Mouse (Mus musculus) brown adipose tissue, adult 24 weeks (tissue): ENCODE results near the gene Ppara. TPM values are rescaled to one million over a fixed set of nuclear protein-coding genes. Genes with fewer than 3 reads are reported as not detected.

ENCODE experiments used
- H3K27ac ChIP-seq: fragments of 200-500 bp; replicated peaks from 2 replicates; pipeline ENCODE4 v1.5.1; 2012; ENCODE audit warnings: low read depth, mild to moderate bottlenecking, low read length
- H3K4me1 ChIP-seq: fragments of 200-500 bp; 2 replicates; pipeline ENCODE4 v1.6.1; 2012; ENCODE audit warnings: low read length, mixed read lengths; ENCODE audit not compliant: control insufficient read depth, insufficient read depth, insufficient read length
- H3K4me3 ChIP-seq: fragments of 200-500 bp; 2 replicates; pipeline ENCODE4 v1.5.1; 2012; ENCODE audit warnings: low read depth, mild to moderate bottlenecking, low read length, moderate library complexity; ENCODE audit not compliant: insufficient read depth
- polyA plus RNA-seq: library from polyadenylated mRNA; stranded (reverse); fragments of >200 nt; gene quantifications from 2 replicates; pipeline ENCODE4 v1.2.4, GENCODE M21; 2012; ENCODE audit not compliant: missing spikeins, insufficient read depth, insufficient read length

The Ppara gene
- polyA plus RNA-seq, 1 experiment: 108 TPM

DNA sequence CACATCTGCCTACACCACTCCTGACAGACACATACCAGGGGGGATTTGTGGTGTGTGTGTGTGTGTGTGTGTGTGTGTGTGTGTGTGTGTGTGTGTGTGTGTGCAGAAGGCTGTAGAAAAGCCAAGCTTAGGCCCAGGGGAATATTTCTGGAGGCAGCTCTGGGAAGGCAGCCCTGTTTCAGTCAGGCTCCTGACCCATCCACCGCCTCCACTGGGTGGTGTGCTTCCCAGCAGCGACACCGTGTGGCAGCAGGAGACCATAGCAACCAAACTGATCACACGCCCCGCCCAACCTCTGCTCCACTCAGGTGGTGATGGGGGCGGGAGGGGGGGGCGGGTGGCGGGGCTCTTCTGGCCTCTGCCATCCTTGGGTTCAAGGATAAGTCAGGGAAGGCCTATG lies 24.6 kb upstream of the Ppara start:
- no peak overlapping the region for H3K27ac ChIP-seq
- H3K4me1 ChIP-seq: peaks cover 13% of the 10 kb centered on the region
- no peak overlapping the region for H3K4me3 ChIP-seq

DNA sequence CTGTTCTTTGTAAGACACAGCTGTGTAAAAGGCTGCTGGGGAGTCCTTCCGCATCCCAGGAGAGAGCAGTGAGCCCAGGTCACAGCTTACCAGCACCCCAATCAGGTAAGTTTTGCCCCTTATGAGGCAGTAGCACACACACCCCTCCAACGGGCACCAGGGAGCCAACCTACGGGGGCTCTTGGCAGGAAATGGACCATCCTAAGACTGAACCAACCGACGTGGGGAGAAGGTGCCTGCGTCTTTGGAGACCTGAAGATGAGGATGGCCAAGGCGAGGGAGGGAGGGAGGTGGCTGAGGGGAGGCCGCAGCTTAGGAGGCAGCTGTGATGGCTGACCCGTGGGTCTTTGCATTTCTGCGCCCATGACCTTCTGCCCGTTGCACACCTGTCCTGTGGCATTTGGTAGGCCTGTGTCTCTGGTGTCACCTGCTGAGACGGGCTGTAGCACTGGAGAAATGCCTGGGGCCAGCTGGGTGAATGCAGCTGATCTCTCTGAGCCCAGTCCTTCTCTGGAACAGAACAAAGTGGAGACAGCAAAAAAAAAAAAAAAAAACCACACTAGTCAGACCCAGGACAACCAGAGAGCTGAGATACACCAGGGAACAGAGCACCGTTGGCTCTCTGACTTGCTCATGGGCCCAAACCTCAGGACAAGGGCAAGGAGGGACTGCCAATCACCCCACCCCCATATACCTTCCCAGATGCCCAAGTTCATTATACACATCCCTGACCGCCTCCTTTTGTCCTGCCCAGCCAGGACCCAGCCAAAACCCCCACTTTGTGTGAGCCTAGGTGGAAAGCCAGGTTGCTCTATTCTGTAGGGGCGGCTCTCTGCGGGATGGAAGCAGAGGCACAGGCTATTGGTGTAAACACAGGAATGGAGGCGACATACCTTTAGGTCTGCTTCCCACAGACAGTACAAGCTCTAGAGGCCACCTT lies 23.9 kb upstream of the Ppara start:
- H3K4me1 ChIP-seq: peaks cover 5% of the 10 kb centered on the region
- no peak overlapping the region for H3K4me3 ChIP-seq
- no peak overlapping the region for H3K27ac ChIP-seq

DNA sequence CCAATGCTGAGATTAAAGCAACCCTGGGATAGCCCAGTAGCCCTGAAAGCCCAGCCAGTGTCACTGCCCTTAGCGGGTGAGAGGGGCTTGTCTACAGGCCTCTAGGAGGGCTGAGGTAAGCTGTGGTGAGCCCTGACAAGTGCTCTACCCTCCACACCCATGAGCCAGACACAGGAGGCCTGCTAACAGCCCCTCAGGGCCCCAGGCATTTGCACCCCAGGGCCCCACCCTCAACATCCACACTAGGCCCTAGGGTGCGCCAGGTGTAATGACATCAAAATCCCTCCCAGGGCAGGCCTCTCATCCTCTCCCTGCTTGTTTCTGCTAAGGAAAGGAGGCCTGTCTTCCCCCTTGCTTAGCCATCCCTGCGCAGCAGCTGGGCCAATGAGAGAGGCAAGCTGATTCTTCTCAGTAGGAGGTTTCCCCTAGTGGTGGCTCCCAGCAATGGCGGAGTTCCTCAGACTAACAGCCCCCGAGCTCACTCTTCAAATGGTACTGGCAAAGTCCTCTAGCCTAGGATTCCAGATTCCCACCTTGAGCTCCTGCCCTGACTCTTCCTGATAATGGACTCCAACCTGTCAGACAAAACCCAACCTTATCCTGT lies 22.1 kb upstream of the Ppara start:
- Histone ChIP-seq H3K4me3 (no peak overlapping the region), H3K4me1 (peaks cover 5% of the 10 kb centered on the region), H3K27ac (no peak overlapping the region)

DNA sequence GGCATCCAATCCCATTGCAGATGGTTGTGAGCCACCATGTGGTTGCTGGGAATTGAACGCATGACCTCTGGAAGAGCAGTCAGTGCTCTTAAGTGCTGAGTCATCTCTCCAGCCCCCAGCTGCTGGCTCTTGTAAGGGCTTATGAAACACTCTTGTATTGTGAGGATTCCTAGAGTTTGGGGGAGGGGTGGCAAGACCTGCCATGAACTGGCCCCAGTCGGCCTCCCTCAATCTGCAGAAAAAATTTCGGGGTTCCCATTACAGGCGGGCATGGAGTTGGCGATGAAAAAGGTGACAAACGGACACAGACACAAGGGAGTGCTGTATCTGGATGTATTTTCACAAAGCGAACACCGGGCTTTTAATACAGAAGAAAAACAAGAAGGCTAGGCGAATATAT lies 21.4 kb upstream of the Ppara start:
- Histone ChIP-seq H3K4me1 (peaks cover 5% of the 10 kb centered on the region), H3K27ac (no peak overlapping the region), H3K4me3 (no peak overlapping the region)

DNA sequence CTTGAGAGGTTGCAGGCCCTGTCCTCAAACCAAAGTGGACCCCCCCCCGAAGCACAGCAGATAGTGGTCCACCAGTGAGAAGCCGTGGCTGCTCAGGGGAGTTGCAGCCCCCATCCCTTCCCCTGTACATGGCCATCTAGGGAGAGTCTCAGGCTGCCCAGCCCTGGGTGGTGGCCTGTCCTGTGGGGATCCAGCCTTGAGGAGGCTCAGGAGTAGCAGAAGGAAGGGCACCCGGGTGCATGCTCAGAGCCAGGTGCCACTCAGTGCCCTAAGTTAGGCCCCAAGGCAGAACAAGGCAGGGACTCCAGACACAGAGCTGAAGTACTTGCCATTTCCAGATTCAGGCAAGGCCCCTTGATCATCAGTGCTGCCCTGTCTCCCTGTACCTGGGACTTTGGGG lies 19.7 kb upstream of the Ppara start:
- H3K4me3 ChIP-seq: no peak overlapping the region
- peaks cover 10% of the 10 kb centered on the region for H3K4me1 ChIP-seq
- no peak overlapping the region for H3K27ac ChIP-seq

DNA sequence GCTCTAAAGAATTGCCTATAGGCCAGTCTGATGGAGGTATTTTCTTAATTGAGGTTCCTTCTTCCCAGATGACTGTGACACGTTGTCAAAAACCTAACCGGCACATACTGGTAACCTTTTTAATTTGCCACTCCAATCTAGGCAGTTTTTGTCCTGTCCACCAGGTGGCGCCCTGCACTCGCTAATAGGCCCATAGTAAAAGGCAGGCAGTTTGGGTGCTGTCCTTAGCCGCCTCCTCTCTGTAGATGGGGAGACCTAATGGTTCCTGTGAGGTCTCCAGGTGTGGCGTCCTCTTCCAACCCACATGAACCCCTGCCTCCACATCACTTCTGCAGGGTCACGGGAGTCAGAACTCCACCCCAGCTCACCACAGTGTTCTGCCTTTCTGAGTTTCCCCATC lies 18.7 kb upstream of the Ppara start:
- Histone ChIP-seq H3K4me1 (peaks cover 10% of the 10 kb centered on the region), H3K4me3 (no peak overlapping the region), H3K27ac (peak overlapping the region; percentile 22; the same call in 1 of the 2 replicates)

DNA sequence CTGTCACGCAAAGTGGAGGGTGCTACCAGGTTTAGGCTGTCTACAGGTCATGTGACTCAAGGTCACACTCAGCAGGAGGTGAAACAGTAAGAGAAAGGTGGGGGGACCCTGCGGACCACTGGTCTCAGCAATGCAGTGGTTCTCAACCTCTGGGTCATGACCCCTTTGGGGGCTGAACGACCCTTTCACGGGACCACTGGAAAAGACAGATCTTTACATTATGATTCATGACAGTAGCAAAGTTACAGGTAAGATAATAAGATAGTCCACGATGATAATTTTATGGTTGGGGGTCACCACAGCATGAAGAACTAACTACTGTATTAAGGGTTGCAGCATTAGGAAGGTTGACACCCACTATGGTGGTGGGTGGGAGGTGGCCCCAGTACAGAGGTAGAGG lies 18.2 kb upstream of the Ppara start:
- no peak overlapping the region for H3K4me3 ChIP-seq

DNA sequence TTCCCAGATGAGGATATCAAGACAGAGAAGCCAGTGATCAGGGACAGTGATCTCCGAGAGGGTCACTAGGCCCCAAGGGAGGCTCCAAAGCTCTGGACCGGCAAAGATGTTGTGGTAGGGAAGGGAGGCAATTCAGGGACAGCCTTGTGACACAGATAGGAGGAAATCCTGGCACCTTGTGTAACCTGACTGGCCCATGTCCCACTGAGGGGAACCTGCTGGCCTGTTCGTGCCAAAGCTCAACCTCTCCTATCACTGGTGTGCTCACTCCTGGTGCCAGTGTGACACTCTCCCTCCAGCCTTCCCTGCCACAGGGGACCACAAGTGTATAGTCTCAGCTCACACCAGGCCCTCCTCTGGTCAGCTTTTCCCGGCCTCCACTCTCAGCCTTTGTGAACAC lies 17.8 kb upstream of the Ppara start:
- Histone ChIP-seq H3K27ac (peak overlapping the region; percentile 91), H3K4me1 (peaks cover 12% of the 10 kb centered on the region), H3K4me3 (no peak overlapping the region)

More for the DNA sequence above, 18.2 kb upstream of the Ppara start:
- H3K4me1 ChIP-seq: peaks cover 12% of the 10 kb centered on the region
- peak overlapping the region; percentile 91 for H3K27ac ChIP-seq

DNA sequence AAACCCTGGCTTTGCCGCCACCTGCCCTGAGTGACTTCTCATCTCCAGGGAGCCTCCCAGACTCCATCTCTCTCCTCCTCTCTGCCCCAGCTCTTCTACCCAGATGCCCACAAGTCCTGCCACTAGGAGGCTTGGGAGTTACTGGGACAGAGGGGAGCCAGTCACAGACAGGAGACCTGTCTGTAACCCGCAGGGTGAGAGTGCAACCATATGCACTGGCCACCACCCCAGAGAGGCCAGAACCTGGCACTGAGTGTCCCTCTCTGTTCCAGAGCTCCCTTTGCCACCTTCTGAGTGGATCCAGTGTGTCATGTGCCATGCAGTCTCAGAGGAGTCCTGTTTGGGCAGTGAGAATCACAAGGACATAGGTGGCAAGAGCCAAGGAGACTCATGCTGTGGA lies 17.0 kb upstream of the Ppara start:
- Histone ChIP-seq H3K4me1 (peaks cover 12% of the 10 kb centered on the region), H3K27ac (no peak overlapping the region), H3K4me3 (no peak overlapping the region)

DNA sequence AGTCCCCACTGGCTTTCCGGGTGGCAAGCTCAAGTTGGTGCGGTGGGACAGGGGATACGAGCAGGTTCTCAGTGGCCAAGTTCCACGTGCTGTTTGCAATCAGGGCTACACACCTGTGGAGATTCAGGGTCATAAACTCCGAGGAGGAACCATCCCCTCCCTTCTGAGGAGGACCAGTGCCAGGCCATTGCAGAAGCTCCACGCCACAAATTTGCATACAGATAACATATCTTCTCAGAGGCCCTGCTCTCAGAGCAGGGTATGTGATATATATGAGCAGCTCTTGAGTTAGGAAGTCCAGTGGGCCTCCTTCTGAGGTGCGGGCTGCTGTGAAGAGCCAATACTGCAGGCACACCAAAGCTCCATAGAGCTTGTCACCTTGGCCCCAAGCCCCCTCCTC lies 15.8 kb upstream of the Ppara start:
- Histone ChIP-seq H3K4me1 (peaks cover 17% of the 10 kb centered on the region), H3K27ac (peak overlapping the region; percentile 96), H3K4me3 (no peak overlapping the region)

DNA sequence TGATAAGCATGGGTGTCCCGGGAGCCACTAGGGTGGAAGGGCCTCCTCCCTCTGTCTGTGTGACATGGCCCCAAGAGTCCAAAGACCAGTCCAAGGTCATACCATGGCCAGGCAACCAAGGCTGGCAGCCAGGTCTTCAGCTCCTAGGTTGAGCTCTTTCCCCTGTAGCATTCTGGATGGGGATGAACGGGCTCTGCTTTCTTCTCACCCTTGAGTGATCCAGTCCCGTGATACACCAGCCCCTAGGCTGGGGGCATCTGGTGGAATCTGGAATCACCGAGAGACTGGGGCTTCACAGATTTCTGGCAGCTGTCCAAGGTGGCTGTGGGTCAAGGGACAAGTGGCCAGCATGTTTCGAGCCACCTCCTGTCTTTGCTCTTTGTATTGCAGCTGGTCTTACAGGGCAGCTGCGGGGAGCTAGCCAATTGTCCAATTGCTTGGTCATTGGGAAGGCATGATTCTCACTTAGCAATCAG lies 14.4 kb upstream of the Ppara start:
- Histone ChIP-seq H3K4me3 (no peak overlapping the region), H3K27ac (peak overlapping the region; percentile 93), H3K4me1 (peaks cover 17% of the 10 kb centered on the region)

DNA sequence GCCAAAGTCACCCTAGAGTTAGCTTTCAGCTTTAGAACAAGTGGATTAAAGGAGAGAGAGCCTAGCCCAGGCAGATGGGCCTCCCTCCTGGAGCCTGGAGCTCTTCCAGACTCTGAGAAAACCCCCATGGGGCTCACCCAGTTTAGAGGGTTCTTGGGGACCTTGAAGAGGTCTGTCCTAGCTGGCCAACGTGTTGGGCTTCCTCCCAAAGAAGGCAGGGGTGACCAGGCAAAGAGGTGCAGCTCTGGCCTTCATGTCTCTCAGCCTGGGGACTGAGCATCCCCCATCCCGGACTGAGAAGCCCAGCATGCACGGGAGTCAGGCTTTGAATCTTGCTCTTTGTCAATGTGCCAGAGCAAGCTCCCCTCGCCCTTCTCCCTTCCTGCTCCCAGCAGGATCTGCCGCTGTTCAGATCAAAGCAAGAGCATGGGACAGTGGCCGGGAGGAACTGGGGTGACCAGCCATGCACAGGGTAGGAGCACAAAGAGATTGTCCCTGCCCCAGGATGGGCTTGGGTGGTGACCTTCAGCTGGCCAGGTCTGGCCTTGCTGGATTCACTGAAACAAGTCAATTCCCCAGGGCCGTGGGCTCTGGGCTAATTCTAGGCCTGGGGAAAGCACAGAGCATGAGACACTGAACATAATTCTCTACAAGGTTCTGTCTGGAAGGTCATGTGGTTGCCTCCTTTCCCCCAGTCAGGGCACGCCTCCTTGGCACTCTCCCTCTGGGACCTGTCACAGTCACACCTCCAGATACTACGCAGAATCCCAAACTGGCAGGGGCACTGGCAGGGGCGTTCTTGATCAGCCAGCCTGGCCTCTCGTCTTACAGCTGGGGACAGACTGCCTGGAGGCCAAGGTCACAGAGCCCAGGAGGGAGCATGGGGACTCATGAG lies 10.3 kb upstream of the Ppara start:
- peaks cover 18% of the 10 kb centered on the region for H3K4me1 ChIP-seq
- peak overlapping the region; percentile 99 for H3K27ac ChIP-seq
- no peak overlapping the region for H3K4me3 ChIP-seq

DNA sequence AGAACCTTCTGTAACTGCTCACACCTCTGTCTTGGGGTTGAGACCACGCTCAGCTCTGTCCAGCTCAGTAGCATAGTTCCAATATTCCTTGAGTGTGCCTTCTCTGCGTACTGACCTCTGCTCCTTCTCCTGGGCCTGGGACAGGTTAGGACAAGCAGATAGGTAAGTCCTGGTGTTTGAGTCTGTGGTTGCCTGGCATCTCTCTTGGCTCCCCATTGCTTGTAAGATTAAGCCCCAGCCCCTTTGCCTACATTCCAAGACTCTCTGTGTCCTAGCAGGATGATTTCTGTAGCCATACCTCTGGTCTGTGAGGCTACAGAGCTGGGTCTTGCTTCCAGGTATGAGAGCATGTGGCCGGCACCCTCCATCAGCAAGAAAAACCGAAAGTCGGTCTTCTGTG lies 6.6 kb upstream of the Ppara start:
- Histone ChIP-seq H3K27ac (0 out of 2 replicates have a peak overlapping the region, but pooled peaks have one; percentile 2), H3K4me3 (no peak overlapping the region), H3K4me1 (peaks cover 5% of the 10 kb centered on the region)

DNA sequence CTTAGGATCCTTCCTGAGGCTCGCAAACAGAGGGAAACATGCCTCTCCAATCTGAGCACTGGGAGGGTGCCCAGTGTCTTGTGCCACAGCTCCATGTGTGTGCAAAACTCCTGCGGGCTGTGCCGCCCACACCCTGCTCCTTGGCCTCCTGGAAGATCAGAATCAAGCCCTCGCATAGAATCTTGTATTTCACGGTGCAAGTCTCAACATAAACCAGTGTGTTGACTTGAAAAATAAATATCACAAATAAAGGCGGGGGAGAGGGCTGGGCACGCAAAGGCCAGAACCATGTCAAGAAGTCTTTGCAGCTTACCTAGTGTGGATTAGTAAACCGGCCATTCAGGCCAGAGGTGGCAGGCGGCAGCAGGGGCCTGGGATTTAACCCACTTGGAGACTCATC lies 5.5 kb upstream of the Ppara start:
- H3K4me3 ChIP-seq: no peak overlapping the region
- H3K4me1 ChIP-seq: peaks cover 7% of the 10 kb centered on the region; the same call in 1 of the 2 replicates
- H3K27ac ChIP-seq: no peak overlapping the region; the same call in 1 of the 2 replicates

DNA sequence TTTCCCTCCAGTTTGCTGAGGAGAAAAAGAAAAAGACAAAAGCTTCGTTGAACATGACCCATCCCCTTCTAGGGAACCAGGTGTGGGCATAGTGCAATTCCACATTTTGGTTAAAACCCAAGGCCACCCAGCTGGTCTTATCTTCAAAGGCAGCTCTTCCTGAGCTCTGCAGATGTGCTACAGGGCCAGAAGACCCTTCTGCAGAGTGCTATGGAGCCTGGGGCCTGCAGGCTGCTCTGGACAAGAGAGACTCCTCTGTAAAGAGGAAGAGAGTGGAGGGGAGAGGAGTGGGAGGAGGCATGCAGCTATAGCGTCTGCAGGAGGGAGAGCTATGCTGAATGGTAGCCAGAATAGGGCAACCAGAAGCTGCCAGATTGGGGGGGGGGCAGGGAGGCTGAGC lies 4.8 kb upstream of the Ppara start:
- 0 out of 2 replicates have a peak overlapping the region, but pooled peaks have one; percentile 3 for H3K27ac ChIP-seq
- H3K4me3 ChIP-seq: no peak overlapping the region
- peaks cover 7% of the 10 kb centered on the region; the same call in 1 of the 2 replicates for H3K4me1 ChIP-seq
